Mouse (Mus musculus) hindbrain, postnatal 0 days (tissue): ENCODE measurements around the gene Dbndd1. TPM values are rescaled to one million over a fixed set of nuclear protein-coding genes. Genes with fewer than 3 reads are reported as not detected.
"Not testable (repeated sequence)": the region's sequence is repeated elsewhere in the genome, so short reads cannot be mapped to it uniquely, and the experiment has no call there.

Experiments used
- ATAC-seq: fragments of 200-750 bp; cut with Nextera tagmentation; 2 replicates; pipeline ENCODE4 v1.8.0; 2017; ENCODE audit warnings: mild to moderate bottlenecking, moderate TSS enrichment, moderate library complexity
- DNase-seq: peaks from one replicate; pipeline ENCODE4 v3.0.0-alpha.2; 2015; ENCODE audit warnings: low spot score
- H3K27ac ChIP-seq: fragments of 300-500 bp; sonication (generic); 2 replicates; pipeline ENCODE4 v1.5.1; 2014; ENCODE audit warnings: mild to moderate bottlenecking
- H3K27me3 ChIP-seq: fragments of 300-500 bp; sonication (generic); 2 replicates; pipeline ENCODE4 v1.6.1; 2014; ENCODE audit warnings: low read length, mixed read lengths; ENCODE audit not compliant: insufficient read depth
- H3K36me3 ChIP-seq: fragments of 300-500 bp; sonication (generic); 2 replicates; pipeline ENCODE4 v1.6.1; 2014; ENCODE audit warnings: low read length, mixed read lengths; ENCODE audit not compliant: insufficient read depth
- H3K4me1 ChIP-seq: fragments of 300-500 bp; sonication (generic); 2 replicates; pipeline ENCODE4 v1.6.1; 2014; ENCODE audit warnings: antibody characterized with exemption, low read length, mixed read lengths; ENCODE audit not compliant: insufficient read depth
- H3K4me2 ChIP-seq: fragments of 300-500 bp; sonication (generic); 2 replicates; pipeline ENCODE4 v1.6.1; 2014; ENCODE audit warnings: low read depth, mild to moderate bottlenecking, low read length, moderate library complexity, mixed read lengths
- H3K4me3 ChIP-seq: fragments of 300-500 bp; sonication (generic); 2 replicates; pipeline ENCODE4 v1.5.1; 2014; ENCODE audit warnings: low read length
- H3K9ac ChIP-seq: fragments of 300-500 bp; sonication (generic); replicated peaks from 2 replicates; pipeline ENCODE4 v1.6.1; 2014; ENCODE audit warnings: mild to moderate bottlenecking, low read length, moderate library complexity, mixed read lengths
- H3K9me3 ChIP-seq: fragments of 300-500 bp; sonication (generic); 2 replicates; pipeline ENCODE4 v1.6.1; 2016; ENCODE audit warnings: low read length, mixed read lengths
- CTCF ChIP-seq: IDR thresholded peaks from 2 replicates; pipeline ENCODE4 v1.5.1; 2016; ENCODE audit warnings: antibody characterized with exemption, control low read depth, low read depth
- WGBS: fragments of 180-500 bp; shearing (Covaris S2); extraction: QIAGEN DNeasy Blood & Tissue Kit; methylation state at CpG from one replicate; pipeline ENCODE4 v1.1.7; 2014; 5-methylcytosine and 5-hydroxymethylcytosine counted together
- polyA plus RNA-seq: library from polyadenylated mRNA; unstranded; fragments of >200 nt; fragmentation: Nextera tagmentation; extraction: Ambion mirVana; gene quantifications from 2 replicates; pipeline ENCODE4 v1.2.1, GENCODE M21; 2015
- total RNA-seq: library from RNA; depleted of rRNA; stranded (reverse); fragments of >200 nt; gene quantifications from 2 replicates; pipeline ENCODE4 v1.2.3, GENCODE M21; 2014; rRNA removed

Gene Dbndd1
- total and polyA plus RNA-seq, 2 experiments from 2014 or later, result 54.2 to 95.7 TPM

GRCm38 (mm10) chr8:123476911-123477736 lies 38.1 kb downstream of the Dbndd1 start:
- DNase-seq, result peak; percentile 61
- H3K27me3 ChIP-seq, result no peaks in the 10 kb centered on the region
- peaks cover 12% of the 10 kb centered on the region; the same call in 1 of the 2 replicates for H3K4me1 ChIP-seq
- H3K27ac ChIP-seq, result peak overlapping the region; percentile 96
- TF ChIP-seq CTCF, result no peak
- H3K4me2 ChIP-seq, result peak overlapping the region; percentile 89
- WGBS, result 8% methylated on average over 34 of the region's 34 CpGs
- H3K9ac ChIP-seq, result peak overlapping the region; percentile 81
- peaks cover 12% of the 10 kb centered on the region; the same call in 1 of the 2 replicates for H3K36me3 ChIP-seq
- H3K4me3 ChIP-seq, result peak overlapping the region; percentile 89
- peak; percentile 68 for ATAC-seq
- no peaks in the 10 kb centered on the region for H3K9me3 ChIP-seq

GRCm38 (mm10) chr8:123474549-123474948 lies 40.7 kb downstream of the Dbndd1 start:
- H3K4me3 ChIP-seq, ATAC-seq, DNase-seq, H3K27me3 ChIP-seq, H3K9ac ChIP-seq, H3K27ac ChIP-seq, H3K4me2 ChIP-seq, H3K36me3 ChIP-seq, H3K9me3 ChIP-seq: not testable (repeated sequence)
- 65% methylated on average over 5 of the region's 5 CpGs for WGBS
- peaks cover 12% of the 10 kb centered on the region; the same call in 1 of the 2 replicates for H3K4me1 ChIP-seq

- not testable (repeated sequence) for H3K4me3 ChIP-seq, H3K4me2 ChIP-seq, H3K36me3 ChIP-seq, H3K27me3 ChIP-seq, ATAC-seq, H3K4me1 ChIP-seq, H3K27ac ChIP-seq, H3K9ac ChIP-seq, H3K9me3 ChIP-seq, DNase-seq
- 75% methylated on average over 6 of the region's 6 CpGs for WGBS
These were observed 42.3 kb downstream of the Dbndd1 start for GRCm38 (mm10) chr8:123472991-123473390.

GRCm38 (mm10) chr8:123467476-123467875 lies 47.8 kb downstream of the Dbndd1 start:
- DNase-seq (no peak), ATAC-seq (no peak)
- Histone ChIP-seq H3K27me3 (no peaks in the 10 kb centered on the region), H3K4me1 (no peaks in the 10 kb centered on the region), H3K4me3 (no peak overlapping the region), H3K9ac (no peak overlapping the region), H3K36me3 (peaks cover 13% of the 10 kb centered on the region; the same call in 1 of the 2 replicates), H3K4me2 (no peak overlapping the region), H3K27ac (no peak overlapping the region), H3K9me3 (no peaks in the 10 kb centered on the region)
- no peak for TF ChIP-seq CTCF
- 77% methylated on average over 3 of the region's 3 CpGs for WGBS

- 89% methylated on average over 4 of the region's 4 CpGs for WGBS
- no peak overlapping the region for H3K9ac ChIP-seq
- no peak overlapping the region for H3K4me2 ChIP-seq
- H3K27ac ChIP-seq, result no peak overlapping the region
- ATAC-seq (no peak), DNase-seq (no peak)
- no peaks in the 10 kb centered on the region for H3K9me3 ChIP-seq
- no peak for TF ChIP-seq CTCF
- H3K4me1 ChIP-seq, result no peaks in the 10 kb centered on the region
- H3K36me3 ChIP-seq, result peaks cover 45% of the 10 kb centered on the region; the same call in 1 of the 2 replicates
- no peak overlapping the region for H3K4me3 ChIP-seq
- H3K27me3 ChIP-seq, result no peaks in the 10 kb centered on the region
These were observed 51.6 kb downstream of the Dbndd1 start for GRCm38 (mm10) chr8:123463651-123464050.

Other genes starting within 250 kb of the Dbndd1 start
- gene Fanca, start 196.9 kb downstream of the Dbndd1 start, total RNA-seq, result 9.5 and 13.5 TPM in 2 replicates
- 5.8 TPM in 2 replicates for gene Fanca, start 196.9 kb downstream of the Dbndd1 start, polyA plus RNA-seq
- 34.0 and 34.5 TPM in 2 replicates for gene Spire2, start 182.8 kb downstream of the Dbndd1 start, total RNA-seq
- 24.7 and 25.4 TPM in 2 replicates for gene Spire2, start 182.8 kb downstream of the Dbndd1 start, polyA plus RNA-seq
- gene Tcf25, start 141.7 kb downstream of the Dbndd1 start, total RNA-seq, result 540 and 551 TPM in 2 replicates
- gene Tcf25, start 141.7 kb downstream of the Dbndd1 start, polyA plus RNA-seq, result 407 and 411 TPM in 2 replicates
- not detected in 2 replicates for gene Mc1r, start 108.4 kb downstream of the Dbndd1 start, total RNA-seq
- gene Mc1r, start 108.4 kb downstream of the Dbndd1 start, polyA plus RNA-seq, result 0.05 and 0.08 TPM in 2 replicates
- 3,792 and 3,923 TPM in 2 replicates for gene Tubb3, start 104.0 kb downstream of the Dbndd1 start, total RNA-seq
- 1,431 and 1,610 TPM in 2 replicates for gene Tubb3, start 104.0 kb downstream of the Dbndd1 start, polyA plus RNA-seq
- 46.3 and 62.7 TPM in 2 replicates for gene Def8, start 91.9 kb downstream of the Dbndd1 start, total RNA-seq
- gene Def8, start 91.9 kb downstream of the Dbndd1 start, polyA plus RNA-seq, result 37.9 and 38.8 TPM in 2 replicates
- gene Afg3l1, start 37.6 kb downstream of the Dbndd1 start, total RNA-seq, result 16.6 and 26.7 TPM in 2 replicates
- 45.6 and 49.6 TPM in 2 replicates for gene Afg3l1, start 37.6 kb downstream of the Dbndd1 start, polyA plus RNA-seq
- gene Gas8, start 3.4 kb upstream of the Dbndd1 start, total RNA-seq, result 16.3 TPM in 2 replicates
- 36.4 and 36.8 TPM in 2 replicates for gene Gas8, start 3.4 kb upstream of the Dbndd1 start, polyA plus RNA-seq
- gene Rhou, start 138.5 kb upstream of the Dbndd1 start, total RNA-seq, result 22.1 and 25.2 TPM in 2 replicates
- 7.8 and 7.9 TPM in 2 replicates for gene Rhou, start 138.5 kb upstream of the Dbndd1 start, polyA plus RNA-seq